Mouse (Mus musculus) liver, adult (tissue): Measurements from ENCODE around the gene S100z.

Source experiments
- GATA4 ChIP-seq: IDR thresholded peaks from 2 replicates; pipeline ENCODE4 v1.6.1; 2014; ENCODE audit warnings: mild to moderate bottlenecking, low read length; ENCODE audit not compliant: insufficient replicate concordance

S100z gene

GRCm38 (mm10) chr13:95478671-95479413 is at the start of gene S100z:
TSS of gene S100z (minus strand) at chr13:95478721.
- TF ChIP-seq GATA4, result no peak

GRCm38 (mm10) chr13:95524674-95525491 is 46.4 kb upstream of the S100z start, which contains the start of gene F2rl1:
TSS of gene F2rl1 (minus strand) at chr13:95525227.
- no peak for TF ChIP-seq GATA4

- TF ChIP-seq GATA4, result no peak
Measured at GRCm38 (mm10) chr13:95524424-95524673, 45.8 kb upstream of the S100z start.

DNA sequence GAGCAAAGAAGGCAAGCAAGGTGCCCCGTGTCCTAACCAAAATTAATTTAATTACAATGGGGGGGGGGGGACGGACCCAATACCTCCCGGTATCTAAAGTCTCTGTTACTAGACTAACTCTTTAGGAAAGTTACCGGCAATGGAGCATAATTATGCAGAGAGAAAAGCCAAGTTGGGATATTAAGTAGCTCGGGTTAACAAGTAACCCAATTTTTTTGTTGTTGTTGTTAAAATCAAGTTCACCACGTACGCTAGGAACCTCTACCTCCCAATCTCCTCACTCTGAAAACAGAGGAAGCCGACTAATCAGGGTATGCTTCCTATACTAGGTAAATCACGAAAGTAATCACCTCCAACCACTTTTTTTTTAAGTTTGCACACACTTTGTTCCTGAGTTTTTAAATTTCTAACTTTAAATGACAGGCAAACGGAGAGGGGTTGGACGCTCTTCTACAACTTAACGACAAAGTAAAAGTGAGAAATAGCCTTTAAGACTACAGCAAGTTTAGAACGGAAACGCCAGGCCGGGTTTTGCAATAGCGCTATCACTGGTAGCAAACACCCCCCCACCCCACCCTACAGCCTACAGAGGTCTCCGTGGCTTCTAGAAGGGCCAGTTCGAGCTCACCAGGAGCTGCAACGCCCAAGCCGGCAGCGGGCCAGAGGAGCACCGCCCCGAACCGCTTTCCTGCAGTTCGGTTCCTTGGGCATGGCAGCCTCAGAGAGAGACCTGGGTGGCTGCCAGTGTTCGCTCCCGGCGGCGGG is 45.3 kb upstream of the S100z start:
- no peak for TF ChIP-seq GATA4

DNA sequence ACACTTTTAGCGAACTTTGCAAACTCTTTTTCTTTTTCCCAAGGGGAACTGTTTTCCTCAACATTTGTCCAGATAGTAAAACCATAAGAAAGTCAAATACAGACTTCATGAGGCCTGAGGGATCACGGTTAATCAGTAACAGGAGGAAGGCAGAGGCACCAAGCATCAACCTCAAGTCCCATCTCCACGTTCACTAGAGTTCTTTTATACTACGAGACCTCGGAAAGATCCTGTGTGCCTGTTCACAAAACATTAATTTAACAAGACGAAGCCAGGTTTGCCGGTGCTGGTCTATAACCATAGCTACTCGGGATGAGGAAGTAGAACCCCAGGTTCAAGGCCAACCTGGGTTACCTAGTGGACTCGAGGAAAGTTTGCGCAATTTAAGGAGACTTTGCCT is 43.7 kb upstream of the S100z start:
- no peak for TF ChIP-seq GATA4

GRCm38 (mm10) chr13:95521029-95521428 is 42.5 kb upstream of the S100z start:
- no peak for TF ChIP-seq GATA4

DNA sequence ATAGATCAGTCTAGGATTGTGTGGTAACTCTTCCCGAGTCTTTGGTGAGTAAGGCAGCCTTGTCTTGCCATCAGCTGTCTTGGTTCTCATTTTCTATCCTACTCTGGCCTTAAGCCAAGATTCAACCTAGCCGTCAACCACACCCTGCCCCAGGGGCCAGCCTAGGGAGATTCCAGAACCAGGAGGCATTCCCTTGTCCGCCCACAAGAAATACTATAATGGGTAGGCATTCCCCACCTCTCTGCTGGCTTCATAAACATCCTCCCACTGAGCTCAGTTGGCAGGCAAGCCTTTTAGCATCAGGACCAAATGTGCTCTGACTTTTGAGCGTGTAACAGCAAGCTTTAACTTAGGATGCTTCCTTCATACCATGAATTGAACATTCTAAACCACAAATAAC is 36.2 kb upstream of the S100z start:
- TF ChIP-seq GATA4, result no peak

- TF ChIP-seq GATA4, result no peak
Measured at GRCm38 (mm10) chr13:95510054-95510453, 31.5 kb upstream of the S100z start.

GRCm38 (mm10) chr13:95503279-95503917 is 24.9 kb upstream of the S100z start:
- no peak for TF ChIP-seq GATA4

GRCm38 (mm10) chr13:95496601-95497000 is 18.1 kb upstream of the S100z start:
- no peak for TF ChIP-seq GATA4

- TF ChIP-seq GATA4, result no peak
Measured at GRCm38 (mm10) chr13:95494812-95495211, 16.3 kb upstream of the S100z start.

DNA sequence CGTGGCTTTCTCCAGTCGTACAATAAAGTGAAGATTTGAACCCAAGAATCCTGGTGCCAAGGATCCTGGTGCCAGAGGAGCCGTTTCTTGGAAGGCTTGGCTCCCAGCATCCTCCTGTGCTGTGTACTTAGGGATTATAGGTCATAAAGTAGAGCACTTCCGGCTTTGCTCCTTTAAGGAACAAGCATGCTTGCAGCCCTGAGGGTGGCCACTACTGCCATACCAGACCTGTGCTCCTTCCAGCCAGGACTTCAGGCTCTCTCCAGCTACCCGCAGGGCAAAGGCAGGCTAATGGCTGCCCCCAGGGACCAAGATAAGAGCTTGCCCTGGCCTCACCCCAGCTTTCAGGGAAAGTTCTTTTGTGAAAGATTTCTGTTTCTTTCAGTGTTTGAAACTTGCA is 14.8 kb upstream of the S100z start:
- TF ChIP-seq GATA4, result no peak

DNA sequence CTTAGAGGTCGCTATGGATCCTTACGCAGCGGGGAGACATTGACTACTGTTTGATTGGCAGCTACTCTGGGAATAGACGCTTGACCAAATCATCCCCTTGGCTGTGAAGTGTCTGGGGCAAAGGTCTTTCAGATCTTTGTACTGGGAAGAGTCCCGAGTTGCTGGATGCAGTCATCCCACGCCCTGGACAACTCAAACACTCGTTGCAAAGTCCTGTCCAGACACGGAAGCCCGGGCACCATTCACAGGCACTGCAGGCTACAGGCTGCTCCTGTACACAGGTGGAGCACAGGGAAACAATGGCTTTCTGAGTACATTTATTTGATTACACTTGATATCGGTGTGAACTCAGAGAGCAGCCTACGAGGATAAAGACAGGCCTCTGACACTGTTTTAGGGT is 12.8 kb upstream of the S100z start:
- TF ChIP-seq GATA4, result no peak

DNA sequence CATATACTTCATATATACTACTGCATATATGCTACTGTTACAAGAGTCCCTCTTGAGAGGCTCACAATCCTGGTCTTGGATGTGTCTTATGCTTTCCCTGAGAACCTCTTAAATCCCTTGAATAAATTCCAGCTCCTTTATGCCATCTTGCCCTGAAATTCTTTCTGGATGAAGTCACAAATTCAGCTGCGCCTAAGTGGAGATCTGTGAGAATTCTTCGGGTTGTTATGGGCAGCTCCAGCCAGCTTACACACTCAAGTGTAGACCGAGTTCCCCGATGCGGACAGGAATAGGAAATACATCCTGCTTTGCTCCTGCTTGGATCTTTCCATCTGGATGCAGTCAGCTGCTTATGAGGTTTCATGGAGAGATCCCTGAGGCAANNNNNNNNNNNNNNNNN is 6.1 kb upstream of the S100z start:
- no peak for TF ChIP-seq GATA4

- no peak for TF ChIP-seq GATA4
Measured at GRCm38 (mm10) chr13:95481428-95481827, 2.9 kb upstream of the S100z start.
